Mouse (Mus musculus) liver, embryonic 14.5 days (tissue): ENCODE data around the gene Parvg. TPM values are rescaled to one million over a fixed set of nuclear protein-coding genes. Genes with fewer than 3 reads are reported as not detected.

Experiments used
- ATAC-seq: fragments of 200-750 bp; cut with Nextera tagmentation; 2 replicates; pipeline ENCODE4 v1.8.0; 2017; ENCODE audit warnings: moderate number of reproducible peaks, mild to moderate bottlenecking, moderate library complexity; ENCODE audit not compliant: insufficient read depth
- DNase-seq, 3 experiments: peaks; one replicate each; pipeline ENCODE4 v3.0.0-alpha.2; 2012 to 2013; ENCODE audit warnings: low read depth in 3 of 3, low spot score in 3 of 3
- H3K27ac ChIP-seq: fragments of 300-500 bp; sonication (generic); 2 replicates; pipeline ENCODE4 v1.5.1; 2014; ENCODE audit warnings: moderate library complexity, mild to moderate bottlenecking, control low read depth, inconsistent platforms
- H3K27me3 ChIP-seq: fragments of 300-500 bp; sonication (generic); 2 replicates; pipeline ENCODE4 v1.6.1; 2014; ENCODE audit warnings: mild to moderate bottlenecking, low read length, moderate library complexity; ENCODE audit not compliant: control insufficient read depth, insufficient read depth
- H3K36me3 ChIP-seq: fragments of 300-500 bp; sonication (generic); replicated peaks from 2 replicates; pipeline ENCODE4 v1.6.1; 2014; ENCODE audit warnings: low read depth; ENCODE audit not compliant: control insufficient read depth, insufficient read depth
- H3K4me1 ChIP-seq, 2 experiments: fragments of 200-500 bp in 1 of 2; fragments of 300-500 bp in 1 of 2; sonication (generic) in 1 of 2; replicated peaks; 2 replicates each; pipeline ENCODE4 v1.6.1; 2012 to 2014; ENCODE audit warnings: antibody characterized with exemption in 1 of 2, inconsistent platforms in 1 of 2, low read length in 1 of 2; ENCODE audit not compliant: control insufficient read depth in 2 of 2, insufficient read depth in 2 of 2
- H3K4me2 ChIP-seq: fragments of 300-500 bp; sonication (generic); 2 replicates; pipeline ENCODE4 v1.6.1; 2014; ENCODE audit warnings: low read depth, mild to moderate bottlenecking, control low read depth, moderate library complexity
- H3K4me3 ChIP-seq, 2 experiments: fragments of 200-500 bp in 1 of 2; fragments of 300-500 bp in 1 of 2; sonication (generic) in 1 of 2; 2 replicates each; pipeline ENCODE4 v1.5.1; 2012 to 2014; ENCODE audit warnings: low read depth in 2 of 2, low read length in 2 of 2, mild to moderate bottlenecking in 2 of 2, control low read depth in 1 of 2, inconsistent platforms in 1 of 2, moderate library complexity in 1 of 2; ENCODE audit not compliant: insufficient read depth in 1 of 2
- H3K9ac ChIP-seq: fragments of 300-500 bp; sonication (generic); replicated peaks from 2 replicates; pipeline ENCODE4 v1.6.1; 2014; ENCODE audit warnings: mild to moderate bottlenecking, control low read depth, moderate library complexity
- H3K9me3 ChIP-seq: fragments of 300-500 bp; sonication (generic); 2 replicates; pipeline ENCODE4 v1.6.1; 2016; ENCODE audit warnings: low read length, mixed read lengths; ENCODE audit not compliant: control insufficient read depth
- CTCF ChIP-seq: IDR thresholded peaks from 2 replicates; pipeline ENCODE4 v1.5.1; 2016; ENCODE audit warnings: antibody characterized with exemption, low read depth, control low read depth
- EP300 ChIP-seq: IDR thresholded peaks from 2 replicates; pipeline ENCODE4 v1.6.1; 2016; ENCODE audit warnings: antibody characterized with exemption, low read depth
- WGBS: fragments of 180-500 bp; shearing (Covaris S2); extraction: QIAGEN DNeasy Blood & Tissue Kit; methylation state at CpG from one replicate; pipeline ENCODE4 v1.1.7; 2014; ENCODE audit not compliant: insufficient replicate concordance; 5-methylcytosine and 5-hydroxymethylcytosine counted together
- polyA plus RNA-seq, 2 experiments: library from polyadenylated mRNA; depleted of rRNA in 1 of 2; stranded (reverse) in 1 of 2; unstranded in 1 of 2; fragments of >200 nt; fragmentation: Nextera tagmentation in 1 of 2; extraction: Ambion mirVana in 1 of 2; gene quantifications; 2 replicates each; pipeline versions ENCODE4 v1.2.1 to v1.2.3; 2012 to 2014

The Parvg gene
- polyA plus RNA-seq, 2 experiments = 7.6 to 8.3 TPM

GRCm38 (mm10) chr15:84366574-84366989, 42.8 kb downstream of the Parvg start:
- no peaks in the 10 kb centered on the region for H3K9me3 ChIP-seq
- no peak overlapping the region for H3K4me3 ChIP-seq
- no peak overlapping the region for H3K4me2 ChIP-seq
- H3K36me3 ChIP-seq = no peaks in the 10 kb centered on the region
- no peaks in the 10 kb centered on the region for H3K4me1 ChIP-seq
- no peak overlapping the region for H3K27ac ChIP-seq
- WGBS = 76% methylated on average over 10 of the region's 10 CpGs
- ATAC-seq (no peak), DNase-seq (no peak)
- H3K27me3 ChIP-seq = no peaks in the 10 kb centered on the region
- TF ChIP-seq CTCF (no peak), EP300 (no peak)
- H3K9ac ChIP-seq = no peak overlapping the region

- no peak overlapping the region for H3K9ac ChIP-seq
- no peaks in the 10 kb centered on the region for H3K27me3 ChIP-seq
- WGBS = 50% methylated on average over 8 of the region's 8 CpGs
- TF ChIP-seq CTCF (no peak), EP300 (no peak)
- DNase-seq (no peak), ATAC-seq (no peak)
- H3K9me3 ChIP-seq = no peaks in the 10 kb centered on the region
- H3K4me2 ChIP-seq = no peak overlapping the region
- H3K4me1 ChIP-seq = no peaks in the 10 kb centered on the region
- no peak overlapping the region for H3K4me3 ChIP-seq
- H3K36me3 ChIP-seq = no peaks in the 10 kb centered on the region
- H3K27ac ChIP-seq = no peak overlapping the region
Observed at GRCm38 (mm10) chr15:84367402-84367801, 43.6 kb downstream of the Parvg start.

GRCm38 (mm10) chr15:84372801-84373200, 49.0 kb downstream of the Parvg start:
- DNase-seq = no peak
- no peak overlapping the region for H3K4me3 ChIP-seq
- no peaks in the 10 kb centered on the region for H3K9me3 ChIP-seq
- H3K27ac ChIP-seq = no peak overlapping the region
- WGBS = 60% methylated on average over 5 of the region's 5 CpGs
- no peaks in the 10 kb centered on the region for H3K27me3 ChIP-seq
- no peak overlapping the region for H3K9ac ChIP-seq
- H3K36me3 ChIP-seq = no peaks in the 10 kb centered on the region
- TF ChIP-seq CTCF (no peak), EP300 (no peak)
- no peaks in the 10 kb centered on the region for H3K4me1 ChIP-seq
- no peak for ATAC-seq
- H3K4me2 ChIP-seq = no peak overlapping the region

- Histone ChIP-seq H3K4me2 (no peak overlapping the region), H3K9ac (no peak overlapping the region), H3K9me3 (no peaks in the 10 kb centered on the region), H3K36me3 (no peaks in the 10 kb centered on the region), H3K4me3 (no peak overlapping the region), H3K27me3 (no peaks in the 10 kb centered on the region), H3K27ac (no peak overlapping the region), H3K4me1 (no peaks in the 10 kb centered on the region)
- DNase-seq = no peak
- 68% methylated on average over 9 of the region's 9 CpGs for WGBS
- TF ChIP-seq EP300 (no peak), CTCF (no peak)
- ATAC-seq = no peak
Observed at GRCm38 (mm10) chr15:84378734-84379133, 54.9 kb downstream of the Parvg start.

- Histone ChIP-seq H3K36me3 (no peaks in the 10 kb centered on the region), H3K4me3 (no peak overlapping the region), H3K4me1 (no peaks in the 10 kb centered on the region), H3K9ac (no peak overlapping the region), H3K27me3 (no peaks in the 10 kb centered on the region), H3K27ac (no peak overlapping the region), H3K4me2 (no peak overlapping the region), H3K9me3 (no peaks in the 10 kb centered on the region)
- DNase-seq (no peak), ATAC-seq (no peak)
- TF ChIP-seq CTCF = no peak
- no peak for TF ChIP-seq EP300
- WGBS = 39% methylated on average over 10 of the region's 10 CpGs
Observed at GRCm38 (mm10) chr15:84380181-84380580, 56.4 kb downstream of the Parvg start.

- Histone ChIP-seq H3K4me2 (no peak overlapping the region), H3K27ac (no peak overlapping the region), H3K27me3 (no peaks in the 10 kb centered on the region), H3K9me3 (no peaks in the 10 kb centered on the region), H3K36me3 (no peaks in the 10 kb centered on the region), H3K4me3 (no peak overlapping the region), H3K4me1 (no peaks in the 10 kb centered on the region), H3K9ac (no peak overlapping the region)
- DNase-seq (no peak), ATAC-seq (no peak)
- 57% methylated on average over 9 of the region's 9 CpGs for WGBS
- TF ChIP-seq EP300 = no peak
- TF ChIP-seq CTCF = no peak
Observed at GRCm38 (mm10) chr15:84384066-84384465, 60.2 kb downstream of the Parvg start.
